Mouse (Mus musculus) embryonic stem cell, embryonic (primary cell): ENCODE results near the gene Slc25a27.

ENCODE experiments used
- CTCF ChIA-PET, 4 experiments: fragments of 300-600 bp in 2 of 4; fragments of 350-600 bp in 2 of 4; sonication (Branson Sonifier 250); formaldehyde crosslinking; loops; one replicate each; lab custom pipeline; 2022; ENCODE audit warnings: inconsistent platforms in 2 of 4; lab: Charles Lee
- POLR2A ChIA-PET, 4 experiments: fragments of 300-600 bp in 2 of 4; fragments of 350-600 bp in 2 of 4; sonication (Branson Sonifier 250); formaldehyde crosslinking; loops; one replicate each; lab custom pipeline; 2022; ENCODE audit warnings: antibody characterized with exemption in 4 of 4, inconsistent platforms in 1 of 4; lab: Charles Lee

Gene Slc25a27

DNA sequence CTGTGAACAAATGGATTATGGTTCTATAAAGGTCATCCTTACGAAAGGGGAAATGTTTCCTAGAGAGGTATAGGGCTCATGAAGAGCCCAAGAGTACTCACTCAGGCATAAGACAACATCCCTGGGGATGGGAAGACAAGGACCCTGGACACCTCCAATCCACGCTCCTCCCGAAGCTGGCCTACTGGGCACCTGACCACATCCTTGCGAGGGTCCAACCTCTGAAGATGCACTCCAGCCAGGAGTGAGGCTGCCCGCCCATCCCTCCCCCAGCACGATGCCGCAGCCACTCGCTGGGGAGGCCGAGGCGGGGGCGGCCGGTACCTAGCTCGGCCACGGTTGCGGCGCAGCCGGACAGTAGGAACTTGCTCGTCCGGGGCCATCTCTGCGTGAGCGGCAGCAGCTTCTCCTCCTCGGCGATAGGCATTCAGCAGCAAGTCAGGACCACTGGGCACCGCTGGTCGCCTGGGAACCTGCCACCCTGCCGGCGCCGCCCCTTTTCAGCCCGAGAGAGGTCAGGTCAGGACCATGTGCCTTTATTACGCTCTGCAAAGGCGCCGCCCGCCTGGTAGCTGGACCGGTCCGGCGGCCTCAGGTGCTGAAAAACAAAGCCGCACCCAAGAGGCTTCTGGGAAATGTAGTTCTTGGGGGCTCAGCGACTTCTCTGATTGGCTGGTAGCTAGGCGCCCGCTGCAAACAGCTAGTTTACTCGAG is at the start of gene Slc25a27:
TSS of gene Slc25a27 (minus strand) at position 639 of the 714 bp plus-strand sequence.
- ChIA-PET CTCF (interaction anchor here in 3 of 4 experiments (0.9 to 2.5 kb wide), 7 partner anchors 16 to 152 kb away, joined by 3 to 14 read pairs (median 4); no protein-coding TSS in a partner anchor), POLR2A (interaction anchor here (0.5 to 1.4 kb wide), 13 partner anchors 8 to 816 kb away, joined by 3 to 7 read pairs (median 3); no protein-coding TSS in a partner anchor)

DNA sequence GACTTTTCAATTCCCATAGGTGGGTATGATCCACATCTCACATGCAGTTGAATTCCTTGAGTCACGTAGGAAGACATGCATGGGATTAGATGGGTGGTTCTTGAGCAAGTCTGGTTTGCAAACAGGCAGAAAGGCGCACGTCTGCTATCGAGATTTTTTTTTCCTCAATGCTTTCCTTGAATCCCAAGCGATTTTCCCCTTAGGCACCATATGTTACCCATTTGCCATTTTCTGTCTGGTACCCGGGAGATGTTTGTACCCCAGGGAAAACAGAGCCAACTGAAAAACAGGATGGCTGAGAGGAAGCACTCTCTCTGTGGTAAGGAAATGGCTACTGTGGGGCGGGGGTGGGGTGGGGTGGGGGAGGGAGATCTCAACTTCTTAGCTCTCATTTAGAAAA is 49.6 kb upstream of the Slc25a27 start:
- CTCF ChIA-PET = interaction anchor here in 1 of 4 experiments (1.4 kb wide), 1 partner anchor 10 kb away, joined by 3 read pairs; no protein-coding TSS in a partner anchor
- POLR2A ChIA-PET = no interaction called here

DNA sequence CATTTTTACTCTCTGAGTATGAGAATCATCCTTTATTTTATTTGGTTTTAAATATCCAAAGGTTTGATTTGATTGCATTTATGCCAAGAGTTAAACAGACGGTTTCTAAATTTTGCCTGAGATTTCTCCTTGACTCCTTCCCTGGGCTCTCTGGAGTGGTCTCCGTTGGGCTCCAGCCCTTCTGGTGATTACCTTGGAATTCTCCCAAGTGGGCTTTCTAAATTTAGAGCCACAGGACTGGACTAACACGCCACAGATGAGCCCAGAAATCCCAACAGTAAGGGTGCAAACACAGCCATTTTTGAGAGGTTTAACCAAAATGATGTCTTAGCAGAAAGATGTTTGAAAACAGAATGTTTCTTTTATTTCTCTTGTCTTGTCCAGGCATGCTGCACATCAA is 47.2 kb upstream of the Slc25a27 start:
- POLR2A ChIA-PET = no interaction called here
- CTCF ChIA-PET = no interaction called here

DNA sequence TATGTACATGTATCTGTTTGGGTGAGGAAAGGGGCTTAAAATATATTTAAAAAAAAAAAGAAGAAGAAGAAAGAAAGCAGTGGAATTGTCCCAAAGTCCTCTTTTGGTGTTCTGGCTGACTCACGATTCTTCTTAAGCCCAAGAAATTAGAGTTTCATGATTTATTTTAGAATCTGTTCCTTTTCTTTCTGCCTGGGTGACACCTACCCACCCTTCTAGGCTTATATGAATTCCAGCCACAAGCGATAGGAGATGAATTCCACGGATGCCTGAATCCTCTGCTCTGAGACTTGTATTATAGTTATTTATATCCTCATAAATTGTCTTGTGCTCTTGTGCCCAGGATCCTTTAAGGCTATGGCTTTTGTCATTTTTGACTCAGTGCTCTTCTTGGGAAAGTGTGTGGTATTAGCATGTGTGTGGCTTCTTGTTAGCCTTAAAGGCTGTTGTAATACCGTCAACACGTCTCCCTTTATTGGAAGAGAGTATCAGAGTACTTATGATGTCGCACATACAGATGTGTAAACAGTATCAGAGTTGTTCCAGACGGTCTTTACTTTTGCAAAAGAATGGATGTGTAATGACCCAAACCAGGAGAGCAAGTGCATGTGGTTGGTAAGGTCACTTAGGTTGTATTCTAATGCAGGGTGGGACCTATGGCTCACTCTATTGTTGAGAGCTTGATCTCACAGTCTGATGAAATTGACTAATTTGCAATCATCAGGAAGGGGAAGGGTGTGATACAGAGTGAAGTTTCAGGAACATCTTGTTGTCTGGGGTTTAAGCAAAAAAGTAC is 44.7 kb upstream of the Slc25a27 start:
- ChIA-PET POLR2A (interaction anchor here in 3 of 4 experiments (0.5 to 4.6 kb wide), 10 partner anchors 7 to 105 kb away, joined by 3 to 16 read pairs (median 5); partner anchors contain the start of genes Cyp39a1 (in 1 of the 3), Rcan2 (in 1 of the 3) and Slc25a27 (in 1 of the 3)), CTCF (interaction anchor here in 2 of 4 experiments (1.3 kb wide), 2 partner anchors 106 to 158 kb away, joined by 3 read pairs; no protein-coding TSS in a partner anchor)

DNA sequence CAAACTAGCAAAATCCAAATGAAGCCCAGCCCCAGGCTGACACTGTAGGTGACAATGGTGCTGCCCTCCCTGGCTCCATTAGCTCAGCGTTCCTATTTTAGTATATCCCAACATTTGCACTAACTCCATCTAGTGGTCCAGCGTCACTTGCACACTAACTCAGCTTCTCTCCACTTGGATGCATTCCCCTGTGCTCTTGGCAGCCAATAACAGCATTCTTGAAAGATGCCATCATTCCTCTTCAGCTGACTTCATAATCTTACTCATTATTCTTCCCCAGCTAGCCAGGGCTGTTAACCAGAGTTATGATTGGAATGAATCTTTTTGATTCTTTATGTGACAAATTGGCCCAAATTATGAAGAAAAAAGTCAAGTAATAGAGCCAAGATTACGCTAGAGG is 40.2 kb upstream of the Slc25a27 start:
- ChIA-PET CTCF (interaction anchor here (0.6 to 1.8 kb wide), 9 partner anchors 8 to 188 kb away, joined by 3 to 7 read pairs (median 4); partner anchors contain the start of gene Rcan2 (in 1 of the 4)), POLR2A (interaction anchor here in 1 of 4 experiments (4.6 kb wide), 1 partner anchor 12 kb away, joined by 16 read pairs; no protein-coding TSS in a partner anchor)

DNA sequence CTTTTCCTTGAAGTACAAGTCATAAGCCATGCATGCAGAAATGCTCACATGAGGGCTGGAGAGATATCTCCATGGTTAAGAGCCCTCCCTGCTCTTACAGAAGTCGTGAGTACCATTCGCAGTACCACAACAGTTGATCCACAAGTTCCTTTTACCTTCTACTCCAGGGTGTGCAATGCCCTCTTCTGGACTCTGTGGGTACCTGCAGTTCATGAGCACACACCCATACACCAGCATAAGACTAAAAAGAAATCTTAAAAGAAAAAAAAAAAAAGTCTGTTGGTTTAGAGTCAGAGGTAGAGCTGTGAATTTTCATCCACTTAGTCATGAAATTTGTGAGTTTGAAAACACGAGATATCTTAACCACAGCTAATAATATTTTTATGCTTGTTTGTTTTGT is 39.7 kb upstream of the Slc25a27 start:
- ChIA-PET POLR2A (interaction anchor here in 1 of 4 experiments (4.6 kb wide), 1 partner anchor 12 kb away, joined by 16 read pairs; no protein-coding TSS in a partner anchor), CTCF (interaction anchor here (0.6 to 1.8 kb wide), 9 partner anchors 8 to 188 kb away, joined by 3 to 7 read pairs (median 4); partner anchors contain the start of gene Rcan2 (in 1 of the 4))

DNA sequence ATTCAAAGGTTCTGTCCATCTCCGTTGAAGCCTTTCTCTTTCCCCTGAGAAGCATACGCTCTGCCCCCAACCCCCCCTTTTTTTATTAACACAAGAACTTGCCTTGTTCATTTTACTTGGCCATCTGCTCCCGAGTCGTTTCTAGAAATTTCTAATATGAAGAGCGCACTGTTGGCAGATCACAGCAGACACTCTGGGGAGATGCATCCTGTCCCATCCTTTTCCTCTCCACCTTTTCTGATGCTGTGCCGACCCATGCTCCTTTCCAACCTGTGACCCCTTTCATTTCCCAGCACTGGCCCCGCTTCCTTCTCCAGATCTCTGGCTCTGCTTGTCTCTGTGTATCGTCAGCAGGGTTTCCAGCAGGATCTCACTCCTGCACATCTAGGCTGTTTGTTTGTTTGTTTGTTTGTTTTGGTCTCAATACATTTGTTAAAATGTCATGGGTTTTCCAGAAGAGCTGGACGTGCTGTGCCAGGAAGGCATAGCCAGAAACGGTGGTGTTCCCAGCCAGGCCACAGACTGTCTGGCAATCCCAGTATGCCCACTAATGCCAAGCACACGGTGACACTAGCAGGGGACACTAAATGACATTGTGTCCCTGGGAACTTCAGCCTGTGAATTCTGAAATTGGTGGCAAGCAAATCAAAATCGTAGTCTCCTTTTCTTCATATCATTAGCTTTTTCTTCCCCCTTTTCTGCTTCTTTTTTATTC is 37.4 kb upstream of the Slc25a27 start:
- POLR2A ChIA-PET = no interaction called here
- CTCF ChIA-PET = interaction anchor here in 3 of 4 experiments (0.9 to 5.9 kb wide), 4 partner anchors 164 to 166 kb away, joined by 4 to 73 read pairs (median 4); no protein-coding TSS in a partner anchor

DNA sequence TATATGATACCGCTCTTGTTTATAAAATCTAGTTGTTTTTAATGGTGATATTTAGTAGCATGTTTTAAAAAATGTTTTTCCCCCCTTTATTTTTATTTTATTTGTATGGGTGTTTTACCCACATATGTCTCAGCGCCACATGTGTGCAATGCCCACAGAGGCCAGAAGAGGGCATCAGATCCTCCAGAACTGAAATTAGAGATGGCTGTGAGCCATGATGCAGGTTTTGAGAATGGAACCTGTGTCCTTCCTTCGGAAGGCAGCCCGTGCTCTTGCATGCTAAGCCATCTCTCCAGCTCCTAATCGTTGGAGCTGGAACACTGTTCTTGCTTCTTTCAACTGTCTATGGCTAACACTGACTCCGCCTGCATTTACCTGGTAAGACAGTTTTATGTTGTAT is 34.0 kb upstream of the Slc25a27 start:
- ChIA-PET CTCF (interaction anchor here (0.6 to 5.9 kb wide), 12 partner anchors 9 to 498 kb away, joined by 3 to 73 read pairs (median 4); partner anchors contain the start of genes Cyp39a1 (in 1 of the 4) and Slc25a27 (in 1 of the 4)), POLR2A (no interaction called here)

DNA sequence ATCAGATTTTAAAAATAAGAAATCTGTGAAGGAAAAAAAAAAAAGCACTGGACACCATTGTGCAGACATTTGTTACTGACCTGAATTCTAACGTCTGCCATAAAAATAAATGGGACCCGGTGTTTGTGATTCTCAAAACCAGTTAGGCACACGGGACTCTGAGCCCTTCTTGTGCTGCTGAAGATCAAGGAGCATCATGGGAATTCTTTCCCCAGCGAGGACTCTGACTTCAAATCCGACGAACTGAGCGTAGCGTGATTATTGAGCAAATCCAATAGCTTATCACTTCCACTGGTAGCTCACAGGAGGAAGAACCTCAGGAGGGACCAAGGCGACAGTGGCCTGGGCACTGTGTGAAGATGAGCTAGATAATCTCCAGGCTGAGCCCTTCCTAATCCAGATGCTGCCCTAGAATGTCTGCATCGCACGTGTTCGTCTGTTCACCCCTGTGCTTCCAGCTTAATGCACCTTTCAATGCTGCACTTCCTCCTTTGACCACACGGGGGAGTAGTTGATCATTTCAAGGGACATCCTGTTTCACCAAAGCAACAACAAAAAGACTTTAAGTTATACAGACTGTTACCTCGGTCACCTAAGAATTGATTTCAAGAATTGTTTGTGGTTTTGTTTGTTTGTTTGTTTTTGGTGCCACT is 32.1 kb upstream of the Slc25a27 start:
- CTCF ChIA-PET = interaction anchor here (0.6 to 5.9 kb wide), 45 partner anchors 8 to 557 kb away, joined by 3 to 73 read pairs (median 3); partner anchors contain the start of genes Cyp39a1 (in 3 of the 4), Slc25a27 (in 3 of the 4), Enpp5 (in 2 of the 4) and Rcan2 (in 1 of the 4)
- POLR2A ChIA-PET = interaction anchor here in 3 of 4 experiments (0.7 to 1.6 kb wide), 5 partner anchors 13 to 124 kb away, joined by 3 to 6 read pairs (median 4); no protein-coding TSS in a partner anchor

DNA sequence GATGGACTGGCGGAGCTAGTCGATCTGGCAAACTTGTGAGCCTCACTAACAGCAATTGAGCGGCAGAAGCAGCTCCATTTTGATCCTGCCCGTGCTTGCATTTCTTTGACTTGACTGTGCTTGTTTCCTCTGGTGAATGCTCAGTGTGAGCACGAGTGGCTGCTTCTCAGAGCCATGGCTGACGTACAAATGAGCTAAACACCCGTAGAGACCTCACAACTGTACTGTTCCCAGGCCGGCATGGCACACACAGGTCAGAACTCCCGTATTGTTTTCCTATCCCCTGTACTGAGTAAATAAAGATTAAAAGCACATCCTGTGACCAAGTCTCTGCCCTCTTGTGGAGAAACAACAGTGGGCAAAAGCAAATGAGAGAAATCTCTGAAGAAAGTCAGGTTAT is 22.6 kb upstream of the Slc25a27 start:
- CTCF ChIA-PET = interaction anchor here in 2 of 4 experiments (1.2 to 1.7 kb wide), 2 partner anchors 10 to 11 kb away, joined by 4 to 8 read pairs; no protein-coding TSS in a partner anchor
- POLR2A ChIA-PET = no interaction called here

DNA sequence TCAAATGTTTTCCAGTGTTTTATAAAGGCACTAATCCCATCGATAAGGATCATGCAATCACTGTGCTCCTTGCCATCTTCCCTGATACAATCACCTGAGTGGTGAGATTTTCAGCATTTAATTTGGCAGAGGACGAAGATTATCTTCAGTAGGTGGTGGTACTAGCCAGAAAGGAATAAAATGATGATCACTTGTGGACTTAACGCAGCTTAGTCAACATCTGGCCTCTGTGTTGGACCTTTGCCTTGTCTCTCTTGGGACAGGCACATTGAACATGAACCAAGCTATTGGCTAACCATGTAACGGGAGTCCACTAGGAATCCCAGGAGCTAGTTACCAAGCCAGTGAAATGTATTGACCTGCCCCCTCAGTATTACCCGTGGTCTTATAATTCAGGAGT is 17.6 kb upstream of the Slc25a27 start:
- ChIA-PET POLR2A (no interaction called here), CTCF (interaction anchor here in 1 of 4 experiments (0.7 kb wide), 1 partner anchor 1197 kb away, joined by 3 read pairs; no protein-coding TSS in a partner anchor)

DNA sequence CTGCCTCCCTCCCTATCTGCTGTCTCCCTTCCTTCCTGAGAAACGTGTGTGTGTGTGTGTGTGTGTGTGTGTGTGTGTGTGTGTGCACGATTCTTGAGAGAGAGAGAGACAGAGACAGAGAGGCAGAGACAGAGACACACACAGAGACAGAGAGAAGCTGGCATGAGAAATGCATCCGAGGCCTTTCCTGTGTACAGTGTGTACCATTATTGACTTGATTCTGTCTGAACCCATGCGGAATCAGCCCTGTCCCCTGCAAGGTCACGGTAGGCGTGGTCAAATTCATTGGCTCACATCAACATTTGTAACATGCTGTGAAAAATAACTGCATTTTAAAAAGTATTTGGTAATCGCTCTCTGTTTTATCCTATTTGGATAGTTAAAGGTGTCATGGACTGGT is 17.1 kb upstream of the Slc25a27 start:
- POLR2A ChIA-PET = no interaction called here
- CTCF ChIA-PET = interaction anchor here in 1 of 4 experiments (0.7 kb wide), 1 partner anchor 1197 kb away, joined by 3 read pairs; no protein-coding TSS in a partner anchor

DNA sequence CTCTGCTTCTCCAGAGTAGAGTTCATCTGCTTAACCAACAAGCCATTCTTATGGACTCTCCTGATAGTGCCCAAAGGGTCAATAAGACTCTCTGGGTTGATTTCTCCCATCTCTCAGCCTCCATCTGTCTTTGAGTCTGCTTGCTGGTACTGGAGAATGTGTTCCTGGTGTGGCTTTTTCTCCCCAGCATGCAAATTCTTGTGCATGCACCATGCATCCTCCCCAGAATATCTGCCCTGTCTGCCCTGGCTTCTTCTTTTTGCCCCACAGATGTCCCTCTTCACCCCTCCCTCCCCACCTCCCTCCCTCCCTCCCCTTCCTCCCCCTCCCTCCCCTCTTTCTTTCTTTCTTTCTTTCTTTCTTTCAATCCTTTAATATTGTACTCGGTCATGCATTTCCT is 10.3 kb upstream of the Slc25a27 start:
- ChIA-PET POLR2A (interaction anchor here in 1 of 4 experiments (0.6 kb wide), 1 partner anchor 107 kb away, joined by 3 read pairs; no protein-coding TSS in a partner anchor), CTCF (no interaction called here)

DNA sequence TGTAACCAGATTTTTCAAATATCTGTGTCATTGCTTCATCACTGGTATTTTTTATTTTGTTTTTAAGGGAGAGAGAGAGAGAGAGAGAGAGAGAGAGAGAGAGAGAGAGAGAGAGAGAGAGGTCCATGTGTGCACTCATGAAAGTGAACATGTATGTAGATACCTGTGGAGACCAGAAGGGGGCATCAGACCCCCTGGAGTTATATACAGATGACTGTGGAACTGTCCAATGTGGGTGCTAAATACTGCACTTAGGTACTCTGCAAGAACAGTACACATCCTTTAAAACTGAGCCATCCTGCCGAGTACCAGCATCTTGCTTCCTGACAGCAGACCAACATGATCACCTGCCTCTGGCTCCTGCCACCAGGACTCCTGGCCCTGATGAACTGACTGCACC is 9.2 kb upstream of the Slc25a27 start:
- POLR2A ChIA-PET = no interaction called here
- CTCF ChIA-PET = no interaction called here

DNA sequence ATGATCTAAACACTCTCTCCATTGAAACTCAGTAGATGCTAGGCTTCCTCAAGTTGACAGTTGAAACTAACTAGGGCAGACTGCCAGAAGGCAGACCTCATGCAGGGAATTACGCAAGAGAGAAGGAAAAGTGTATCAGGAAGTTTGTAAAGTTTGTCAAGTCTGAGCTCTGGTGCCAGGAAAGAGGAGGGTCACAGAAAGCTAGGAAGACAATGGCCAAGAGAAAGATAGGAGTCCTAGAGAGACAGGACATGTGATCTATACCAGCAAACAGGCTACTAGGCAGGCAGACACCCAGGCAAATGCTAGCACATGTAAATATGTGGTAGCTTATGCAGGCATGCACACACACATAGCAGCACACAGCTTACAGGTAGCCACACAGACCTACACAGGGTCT is 8.2 kb upstream of the Slc25a27 start:
- ChIA-PET CTCF (no interaction called here), POLR2A (no interaction called here)

DNA sequence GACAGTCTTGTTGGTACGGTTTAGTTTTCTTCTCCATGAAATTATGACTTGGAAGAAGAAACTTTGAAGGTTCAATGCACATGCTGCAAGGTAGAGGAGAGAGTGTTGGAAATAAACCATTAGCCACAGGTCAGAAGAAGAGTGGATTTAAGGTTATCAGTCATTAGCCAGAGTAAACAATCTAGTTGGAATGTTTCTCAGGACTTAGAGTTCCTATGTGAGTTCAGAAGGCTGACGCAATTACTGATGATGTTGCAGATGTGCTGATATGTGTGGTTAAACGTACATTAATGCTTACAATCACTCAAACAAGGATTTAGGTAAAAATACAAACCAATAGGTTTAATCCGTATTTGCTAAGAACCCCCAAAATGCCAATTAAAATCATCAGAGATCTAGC is 4.9 kb upstream of the Slc25a27 start:
- ChIA-PET CTCF (interaction anchor here in 1 of 4 experiments (0.8 kb wide), 1 partner anchor 27 kb away, joined by 3 read pairs; no protein-coding TSS in a partner anchor), POLR2A (no interaction called here)

DNA sequence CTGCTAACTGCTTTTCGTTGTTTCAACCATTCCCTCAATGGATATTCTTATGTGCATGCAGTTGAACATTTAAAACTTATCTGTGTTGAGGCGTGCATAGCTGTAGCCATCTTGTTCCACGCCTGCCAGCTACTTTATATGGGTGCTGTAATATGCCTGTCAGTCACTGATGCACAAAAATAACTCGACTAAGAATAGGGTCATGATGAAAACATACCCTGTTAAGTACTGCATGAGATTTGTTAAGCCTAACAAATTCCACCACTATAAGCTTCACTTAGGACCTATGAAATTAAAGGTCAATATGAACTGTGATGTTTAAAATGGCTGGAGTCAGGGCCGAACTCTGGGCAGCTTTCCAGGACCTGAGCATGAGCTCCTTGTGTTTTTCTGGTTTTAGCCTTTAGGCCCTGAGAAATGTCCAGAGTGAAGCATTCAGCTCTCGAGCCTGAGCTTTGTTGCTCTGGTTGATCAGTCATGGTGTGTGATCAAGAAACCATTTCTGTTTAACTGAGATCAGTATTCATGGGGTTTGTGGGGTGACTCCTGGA is 2.2 kb upstream of the Slc25a27 start:
- POLR2A ChIA-PET = interaction anchor here in 1 of 4 experiments (0.5 kb wide), 1 partner anchor 415 kb away, joined by 4 read pairs; no protein-coding TSS in a partner anchor
- CTCF ChIA-PET = interaction anchor here in 1 of 4 experiments (0.6 kb wide), 1 partner anchor 57 kb away, joined by 5 read pairs; no protein-coding TSS in a partner anchor
